Mouse (Mus musculus) spleen, adult 2 months (tissue): ENCODE measurements around the gene Plin5.

Experiments
- CTCF ChIP-seq: fragments of 200-500 bp; IDR thresholded peaks from 2 replicates; pipeline ENCODE4 v1.5.1; 2011; ENCODE audit warnings: mild to moderate bottlenecking, inconsistent platforms; ENCODE audit not compliant: insufficient read depth, insufficient read length, insufficient replicate concordance; ENCODE audit errors: extremely low read depth
- POLR2A ChIP-seq: fragments of 200-500 bp; IDR thresholded peaks from 2 replicates; pipeline ENCODE4 v1.6.1; 2011; ENCODE audit warnings: low read depth, low read length, inconsistent platforms

DNA sequence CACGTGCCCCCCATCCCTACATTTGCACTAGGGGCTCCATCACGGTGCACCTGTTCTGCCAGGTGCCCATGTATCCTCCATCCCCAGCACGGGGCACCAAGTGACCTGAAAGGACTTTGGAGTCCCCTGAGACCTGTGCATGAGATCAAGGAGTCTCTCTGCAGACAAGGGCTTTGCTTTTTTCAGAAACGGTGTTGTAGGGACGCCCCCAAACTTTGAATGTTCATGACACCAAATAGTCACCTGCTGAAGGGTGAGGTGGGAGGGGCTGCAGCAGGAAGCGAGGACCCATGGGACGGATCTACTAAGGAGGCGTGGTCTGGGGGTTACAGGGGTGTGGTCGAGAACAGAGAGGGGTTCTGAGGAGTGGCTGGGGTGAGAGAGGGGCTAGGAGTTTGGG, 30.9 kb upstream of the Plin5 start:
- TF ChIP-seq POLR2A (no peak), CTCF (no peak)
